Mouse (Mus musculus) lung, postnatal 0 days (tissue): ENCODE measurements at regions not wholly inside any gene's neighbourhood (a gene's known extent, or its start where the extent isn't known, plus 50 kb on each side); places are given as distances from the start of the nearest gene placed in this dataset.
"Not testable (repeated sequence)": the region's sequence is repeated elsewhere in the genome, so short reads cannot be mapped to it uniquely, and the experiment has no call there.

Experiments
- ATAC-seq: fragments of 200-750 bp; cut with Nextera tagmentation; 2 replicates; pipeline ENCODE4 v1.8.0; 2017; ENCODE audit warnings: moderate library complexity
- DNase-seq: peaks from one replicate; pipeline ENCODE4 v3.0.0-alpha.2; 2016; ENCODE audit warnings: low spot score
- H3K27ac ChIP-seq: fragments of 300-500 bp; sonication (generic); 2 replicates; pipeline ENCODE4 v1.5.1; 2014; ENCODE audit warnings: antibody characterized with exemption, mild to moderate bottlenecking, low read length, mixed read lengths
- H3K27me3 ChIP-seq: fragments of 300-500 bp; sonication (generic); replicated peaks from 2 replicates; pipeline ENCODE4 v1.6.1; 2014; ENCODE audit warnings: low read length, mixed read lengths; ENCODE audit not compliant: insufficient read depth
- H3K36me3 ChIP-seq: fragments of 300-500 bp; sonication (generic); 2 replicates; pipeline ENCODE4 v1.6.1; 2014; ENCODE audit warnings: low read length, mixed read lengths; ENCODE audit not compliant: insufficient read depth
- H3K4me1 ChIP-seq: fragments of 300-500 bp; sonication (generic); 2 replicates; pipeline ENCODE4 v1.6.1; 2014; ENCODE audit warnings: antibody characterized with exemption, low read depth, low read length, mixed read lengths; ENCODE audit not compliant: insufficient read depth
- H3K4me2 ChIP-seq: fragments of 300-500 bp; sonication (generic); replicated peaks from 2 replicates; pipeline ENCODE4 v1.6.1; 2014; ENCODE audit warnings: low read depth, mild to moderate bottlenecking, low read length, moderate library complexity, mixed read lengths
- H3K4me3 ChIP-seq: fragments of 300-500 bp; sonication (generic); 2 replicates; pipeline ENCODE4 v1.5.1; 2014; ENCODE audit warnings: low read depth, low read length
- H3K9ac ChIP-seq: fragments of 300-500 bp; sonication (generic); replicated peaks from 2 replicates; pipeline ENCODE4 v1.6.1; 2014; ENCODE audit warnings: low read depth, mild to moderate bottlenecking
- H3K9me3 ChIP-seq: fragments of 300-500 bp; sonication (generic); 2 replicates; pipeline ENCODE4 v1.6.1; 2016; ENCODE audit warnings: low read length, mixed read lengths
- CTCF ChIP-seq: IDR thresholded peaks from 2 replicates; pipeline ENCODE4 v1.5.1; 2016; ENCODE audit warnings: antibody characterized with exemption, mild to moderate bottlenecking
- EP300 ChIP-seq: IDR thresholded peaks from 2 replicates; pipeline ENCODE4 v1.6.1; 2016; ENCODE audit warnings: antibody characterized with exemption, mild to moderate bottlenecking, control low read depth
- WGBS: fragments of 180-500 bp; shearing (Covaris S2); extraction: QIAGEN DNeasy Blood & Tissue Kit; methylation state at CpG from one replicate; pipeline ENCODE4 v1.1.7; 2014; 5-methylcytosine and 5-hydroxymethylcytosine counted together

DNA sequence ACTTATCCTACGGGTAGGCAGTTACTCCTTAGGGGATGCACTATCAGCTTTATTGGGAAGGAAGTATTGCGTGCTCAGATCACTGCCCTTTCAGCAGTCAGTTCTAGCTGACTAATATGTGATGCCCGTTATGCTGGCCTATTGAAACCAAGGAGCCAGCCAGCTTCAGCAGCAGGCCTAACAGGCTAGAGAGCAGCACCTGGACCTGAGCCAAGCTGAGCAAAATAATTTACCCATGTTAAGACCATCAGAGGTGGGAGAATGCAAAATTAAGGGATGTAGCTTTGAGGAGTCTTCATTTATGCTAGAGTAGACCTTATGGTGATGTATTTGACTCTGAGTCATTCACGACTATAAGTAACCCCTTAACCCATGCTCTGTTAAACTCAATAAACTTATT is 456.7 kb downstream of the Rfpl4b start:
- H3K9ac ChIP-seq = no peak overlapping the region
- H3K27me3 ChIP-seq = no peaks in the 10 kb centered on the region
- no peak overlapping the region for H3K27ac ChIP-seq
- WGBS = 81% methylated on average over 4 of the region's 4 CpGs
- no peak for DNase-seq
- no peaks in the 10 kb centered on the region for H3K9me3 ChIP-seq
- ATAC-seq = no peak
- no peak overlapping the region for H3K4me2 ChIP-seq
- no peaks in the 10 kb centered on the region for H3K36me3 ChIP-seq
- H3K4me1 ChIP-seq = no peaks in the 10 kb centered on the region
- TF ChIP-seq EP300 = no peak
- TF ChIP-seq CTCF = no peak
- no peak overlapping the region for H3K4me3 ChIP-seq

DNA sequence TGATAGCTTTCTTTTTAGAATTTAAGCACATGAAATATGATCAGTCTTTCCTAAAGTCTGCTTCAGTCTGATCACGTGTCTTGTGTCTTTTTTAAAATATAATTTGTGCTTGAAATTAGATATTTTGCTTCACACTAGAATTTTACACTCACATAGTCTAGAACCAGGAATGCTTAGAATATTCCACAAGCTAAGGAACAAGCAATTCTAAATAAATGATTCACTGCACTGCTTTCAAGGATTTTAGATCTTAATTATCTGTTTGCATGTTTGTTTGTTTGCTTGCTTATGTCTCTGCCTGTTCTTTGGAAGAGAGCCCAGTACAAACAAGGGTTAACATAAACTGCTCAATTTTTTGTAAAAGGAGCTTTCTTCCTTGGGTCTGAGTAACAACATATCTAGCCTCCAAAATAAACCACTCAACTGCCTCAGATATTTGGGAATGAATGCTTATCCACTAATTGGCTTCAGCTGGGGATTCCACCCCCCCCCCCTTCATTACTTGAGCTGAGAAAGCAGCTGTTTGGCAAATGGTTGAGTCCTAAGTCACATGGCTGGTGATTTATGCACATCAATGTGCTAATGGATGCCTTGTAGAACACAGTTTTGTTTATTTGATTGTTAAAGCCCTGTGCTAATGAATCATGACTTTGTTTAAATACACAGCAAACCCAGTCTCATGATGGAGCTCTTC is 463.9 kb downstream of the Rfpl4b start:
- Histone ChIP-seq H3K4me2 (no peak overlapping the region), H3K36me3 (no peaks in the 10 kb centered on the region), H3K9ac (no peak overlapping the region), H3K9me3 (no peaks in the 10 kb centered on the region), H3K4me3 (no peak overlapping the region), H3K27me3 (no peaks in the 10 kb centered on the region), H3K4me1 (no peaks in the 10 kb centered on the region), H3K27ac (no peak overlapping the region)
- DNase-seq (no peak), ATAC-seq (no peak)
- WGBS = 47% methylated on average over 1 of the region's 1 CpGs
- TF ChIP-seq EP300 (no peak), CTCF (no peak)

GRCm38 (mm10) chr10:38353973-38354372 is 467.6 kb downstream of the Rfpl4b start:
- Histone ChIP-seq H3K9ac (no peak overlapping the region), H3K4me3 (no peak overlapping the region), H3K27ac (no peak overlapping the region), H3K36me3 (no peaks in the 10 kb centered on the region), H3K4me1 (no peaks in the 10 kb centered on the region), H3K4me2 (no peak overlapping the region), H3K27me3 (no peaks in the 10 kb centered on the region), H3K9me3 (no peaks in the 10 kb centered on the region)
- DNase-seq = no peak
- WGBS = 41% methylated on average over 2 of the region's 2 CpGs
- ATAC-seq = no peak
- TF ChIP-seq EP300 (no peak), CTCF (no peak)

GRCm38 (mm10) chr10:38353526-38353925 is 468.1 kb downstream of the Rfpl4b start:
- no peaks in the 10 kb centered on the region for H3K9me3 ChIP-seq
- DNase-seq (no peak), ATAC-seq (no peak)
- no peak for TF ChIP-seq EP300
- TF ChIP-seq CTCF = no peak
- H3K9ac ChIP-seq = no peak overlapping the region
- no peak overlapping the region for H3K4me3 ChIP-seq
- no peaks in the 10 kb centered on the region for H3K27me3 ChIP-seq
- 55% methylated on average over 5 of the region's 5 CpGs for WGBS
- H3K4me1 ChIP-seq = no peaks in the 10 kb centered on the region
- H3K4me2 ChIP-seq = no peak overlapping the region
- H3K36me3 ChIP-seq = no peaks in the 10 kb centered on the region
- H3K27ac ChIP-seq = no peak overlapping the region

- WGBS = 33% methylated on average over 8 of the region's 8 CpGs
- DNase-seq, H3K9me3 ChIP-seq, H3K4me2 ChIP-seq, ATAC-seq, H3K27me3 ChIP-seq, H3K4me1 ChIP-seq, H3K36me3 ChIP-seq, H3K9ac ChIP-seq, H3K27ac ChIP-seq, H3K4me3 ChIP-seq: not testable (repeated sequence)
Observed at GRCm38 (mm10) chr10:38347029-38347428, 474.6 kb downstream of the Rfpl4b start.

- Histone ChIP-seq H3K9ac (no peak overlapping the region), H3K36me3 (no peaks in the 10 kb centered on the region), H3K4me2 (no peak overlapping the region), H3K27ac (no peak overlapping the region), H3K4me3 (no peak overlapping the region), H3K4me1 (no peaks in the 10 kb centered on the region), H3K9me3 (no peaks in the 10 kb centered on the region), H3K27me3 (no peaks in the 10 kb centered on the region)
- no peak for TF ChIP-seq EP300
- no peak for TF ChIP-seq CTCF
- ATAC-seq = no peak
- DNase-seq = no peak
- 70% methylated on average over 1 of the region's 1 CpGs for WGBS
Observed at GRCm38 (mm10) chr10:38340406-38341175, 481.0 kb downstream of the Rfpl4b start.
